Mouse (Mus musculus) regulatory T cell (primary cell): Measurements from ENCODE around the gene Abl1.

ENCODE experiments used
- in situ Hi-C: fragments of 300-600 bp; cut with MboI, MseI; formaldehyde crosslinking; loops from one replicate; pipeline ENCODE4 v1.15.1; 2025; ENCODE audit warnings: high pct_unique_total_duplicates

Gene Abl1

DNA sequence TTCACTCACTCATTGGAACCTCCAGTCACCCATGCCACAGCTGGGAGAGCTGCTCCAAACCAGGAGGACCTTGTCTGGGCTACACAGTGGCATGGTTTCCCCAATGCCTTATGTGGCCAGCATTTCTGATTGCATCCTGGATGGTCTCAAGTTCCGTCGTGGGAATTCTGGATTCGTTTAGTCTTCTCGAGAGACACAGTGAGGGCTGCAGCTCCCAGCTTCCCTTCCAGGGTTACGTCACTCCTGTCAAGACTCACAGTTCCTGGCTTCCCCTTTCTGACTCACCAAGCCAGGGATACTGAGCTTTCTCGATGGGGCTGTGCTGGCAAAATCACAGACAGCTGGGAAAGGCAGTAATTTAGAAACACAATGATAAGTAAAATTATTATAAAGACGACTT is 54.0 kb downstream of the Abl1 start:
- in situ Hi-C loops, result no loop called here

DNA sequence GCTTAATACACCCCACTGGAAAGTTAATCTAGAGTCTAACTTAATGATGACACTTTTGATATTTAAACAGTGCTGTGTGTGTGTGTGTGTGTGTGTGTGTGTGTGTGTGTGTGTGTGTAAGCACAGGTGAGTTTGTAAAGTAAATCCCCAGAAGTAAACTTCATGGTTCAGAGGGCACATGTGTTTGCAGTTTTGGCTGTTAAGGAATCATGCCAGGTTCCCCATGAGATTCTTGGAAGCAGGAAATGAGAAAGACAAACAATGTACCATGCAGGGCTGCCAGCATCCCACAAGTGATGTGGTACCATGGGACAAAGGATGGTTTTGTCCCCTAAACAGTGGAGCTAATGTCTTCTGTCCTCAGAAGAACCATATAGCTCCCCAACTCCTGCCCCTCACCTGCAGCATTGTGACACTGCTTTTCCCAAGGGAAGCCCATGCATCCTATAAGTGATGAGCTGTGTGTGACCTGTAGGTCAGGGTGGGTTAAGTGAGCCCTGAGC is 57.6 kb downstream of the Abl1 start:
- in situ Hi-C loops, result no loop called here

DNA sequence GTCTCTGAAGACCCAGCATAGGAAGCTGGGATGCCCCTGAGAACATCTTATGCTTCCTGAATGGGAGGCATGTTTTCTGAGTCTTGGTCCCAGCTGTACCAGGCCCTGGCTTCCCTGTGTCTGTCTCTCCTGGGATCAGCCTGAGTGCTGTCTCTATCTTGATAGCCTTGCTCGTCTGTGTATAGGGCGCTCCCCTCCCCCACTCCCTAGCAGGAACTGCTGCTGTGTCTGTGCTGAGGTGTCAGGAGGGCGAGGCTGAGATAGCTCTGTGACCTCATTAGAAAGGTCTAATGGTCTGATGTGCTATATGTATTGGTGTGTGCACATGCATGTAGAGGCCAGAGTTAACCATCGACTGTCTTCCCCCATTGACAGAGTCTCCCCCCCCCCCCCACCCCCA is 58.7 kb downstream of the Abl1 start:
- in situ Hi-C loops, result no loop called here

DNA sequence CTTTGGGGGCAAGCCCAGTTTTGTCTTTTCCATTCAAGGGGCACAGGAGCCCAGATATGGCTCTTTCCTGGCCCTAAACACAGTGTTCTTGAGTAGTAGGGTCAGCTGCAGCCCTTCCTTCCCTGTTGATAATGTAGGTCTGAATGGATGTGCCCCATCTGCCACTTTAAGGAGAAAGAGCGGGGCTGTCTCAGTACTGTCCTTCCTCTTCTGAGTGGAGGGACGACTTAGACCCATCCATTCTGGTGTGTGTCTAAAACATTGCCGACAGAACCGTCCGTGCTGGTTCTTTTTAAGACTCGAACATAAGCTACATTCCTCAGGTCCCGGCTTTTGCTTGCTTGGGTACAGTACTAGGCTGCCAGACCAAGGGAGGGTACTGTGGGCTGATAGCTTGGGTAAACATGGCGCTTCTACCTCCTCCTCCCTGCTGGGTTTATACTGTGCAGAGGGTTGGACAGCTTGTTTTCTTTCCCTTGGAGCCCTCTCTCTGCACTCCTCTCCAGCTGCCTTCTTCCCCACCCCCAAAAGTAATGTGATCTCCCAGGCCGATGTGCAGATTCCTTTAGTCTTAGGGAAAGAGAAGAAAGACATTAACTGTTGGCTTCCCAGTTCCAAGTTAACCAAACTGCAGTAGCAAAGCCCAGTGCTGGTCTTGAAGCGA is 61.0 kb downstream of the Abl1 start:
- in situ Hi-C loops, result no loop called here

DNA sequence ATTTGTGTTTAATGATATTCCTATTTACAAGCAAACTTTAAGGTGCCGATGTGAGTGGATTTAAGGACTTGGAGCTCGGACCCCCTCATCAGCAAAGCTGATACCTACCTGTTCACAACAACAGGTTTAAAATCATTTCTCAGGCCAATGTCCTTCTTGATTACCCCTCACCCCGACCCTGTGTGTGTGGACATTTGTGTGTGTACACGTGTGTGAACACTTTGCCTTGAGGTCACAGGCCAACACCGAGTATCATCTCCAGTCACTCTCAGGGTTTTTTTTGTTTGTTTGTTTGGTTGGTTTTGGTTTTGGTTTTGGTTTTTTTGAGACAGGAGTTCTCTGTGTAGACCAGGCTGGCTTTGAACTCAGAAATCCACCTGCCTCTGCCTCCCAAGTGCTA is 62.0 kb downstream of the Abl1 start:
- in situ Hi-C loops, result no loop called here

DNA sequence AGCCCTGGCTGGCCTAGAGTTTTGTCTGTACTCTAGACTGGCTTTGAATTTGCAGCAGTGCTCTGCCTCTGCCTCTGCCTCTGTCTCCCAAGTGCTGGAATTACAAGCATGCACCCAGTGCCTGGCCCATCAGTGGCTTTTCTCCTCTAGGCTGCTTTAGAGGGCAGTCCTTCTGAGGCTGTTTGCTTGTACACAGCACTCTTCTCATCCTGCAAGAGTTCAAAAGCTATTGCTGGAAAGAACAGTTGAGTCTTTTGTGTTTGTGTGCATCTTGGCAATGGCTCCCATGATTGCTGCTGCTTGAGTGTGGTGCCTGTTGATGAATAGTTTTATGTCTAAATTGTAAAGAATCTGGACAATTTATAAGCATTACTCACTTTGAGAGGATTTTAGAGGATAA is 69.3 kb downstream of the Abl1 start:
- in situ Hi-C loops, result no loop called here

DNA sequence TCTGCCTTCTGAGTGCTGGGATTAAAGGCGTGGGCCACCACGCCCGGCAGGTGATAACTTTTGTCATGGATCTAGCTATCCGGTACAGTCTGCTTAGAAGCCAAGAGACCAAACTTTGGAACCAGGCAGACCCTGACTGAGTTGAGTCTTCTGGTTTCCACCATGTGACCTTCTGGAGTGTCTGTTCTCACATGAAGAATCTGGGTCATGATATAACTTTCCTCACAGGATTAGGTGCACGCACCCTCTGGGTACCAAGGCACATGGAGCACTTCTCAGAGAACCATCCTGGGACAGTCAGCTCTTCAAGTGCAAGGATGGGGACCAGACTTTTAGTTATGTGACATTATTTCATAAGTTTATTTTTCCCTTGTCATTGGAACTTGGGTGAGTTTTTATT is 70.8 kb downstream of the Abl1 start:
- in situ Hi-C loops, result no loop called here

DNA sequence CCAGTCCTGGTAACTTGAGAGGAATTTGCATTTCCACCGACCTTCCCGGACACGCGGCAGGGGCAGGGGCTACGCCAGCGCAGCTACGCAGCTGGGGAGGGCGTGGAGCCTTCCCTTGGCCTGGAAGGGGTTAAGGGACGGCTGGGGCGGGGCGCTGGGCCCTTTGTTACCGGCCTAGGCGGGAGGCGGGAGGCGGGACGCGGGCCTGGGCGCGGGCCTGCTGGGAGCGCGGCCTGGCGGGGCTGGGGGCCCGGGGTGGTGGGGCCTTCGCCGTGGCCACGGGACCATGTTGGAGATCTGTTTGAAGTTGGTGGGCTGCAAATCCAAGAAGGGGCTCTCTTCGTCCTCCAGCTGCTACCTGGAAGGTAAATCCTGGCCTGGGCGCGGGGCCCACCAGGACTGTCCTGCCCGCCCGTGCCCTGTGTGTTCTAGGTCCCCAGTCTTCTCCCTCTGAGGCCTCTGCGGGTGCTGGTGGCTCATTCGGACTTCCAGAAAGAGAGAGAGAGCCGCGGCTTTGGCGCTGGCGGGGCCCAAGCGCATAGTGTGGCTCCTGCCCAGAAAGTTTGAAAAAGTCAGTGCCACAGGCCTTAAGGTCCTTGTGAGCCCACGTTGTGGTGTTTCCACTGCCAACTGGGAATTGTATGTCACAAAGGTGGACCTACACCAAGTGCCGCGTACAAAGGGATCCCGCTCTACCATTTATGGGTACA is 71.7 kb downstream of the Abl1 start:
- in situ Hi-C loops, result no loop called here

DNA sequence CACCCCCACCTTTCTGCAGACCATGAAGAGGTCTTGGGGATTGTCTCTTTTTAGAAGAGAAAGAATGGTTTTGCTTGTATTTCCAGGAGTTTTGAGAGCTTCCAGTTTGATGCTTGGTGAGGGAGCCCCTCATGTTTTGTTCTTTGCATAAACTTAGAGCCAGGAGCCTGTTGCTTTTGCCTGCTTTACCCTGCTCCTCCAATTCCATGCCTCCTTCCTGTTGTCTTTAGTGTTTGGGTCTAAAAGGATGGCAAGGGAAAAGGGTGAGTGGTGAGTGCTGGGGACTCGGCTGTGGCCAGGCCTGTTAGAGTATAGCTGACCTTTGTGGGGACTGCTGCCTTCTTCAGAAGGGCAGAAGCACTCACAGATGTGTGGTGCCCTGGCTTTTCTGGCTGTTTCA is 72.3 kb downstream of the Abl1 start:
- in situ Hi-C loops, result no loop called here

DNA sequence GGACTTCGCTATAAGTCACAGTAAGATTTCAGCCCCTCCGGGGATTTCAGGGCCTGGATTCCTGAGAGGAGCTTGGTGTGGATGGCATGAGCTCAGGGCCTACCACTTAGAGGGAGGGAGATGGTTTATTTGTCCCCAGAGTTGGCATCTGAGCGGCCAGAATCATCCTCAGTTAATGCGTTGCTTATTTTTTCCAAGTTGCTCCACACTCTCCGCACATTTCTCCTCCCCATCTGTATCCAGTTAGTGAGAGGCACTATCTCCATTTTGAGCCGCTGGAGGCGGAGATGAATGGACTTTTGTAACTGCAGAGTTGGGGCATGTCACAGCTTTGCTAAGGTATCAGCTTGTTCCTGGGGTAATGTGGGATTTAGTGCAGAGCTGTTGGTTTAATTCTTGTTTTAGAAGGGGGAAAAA is 72.9 kb downstream of the Abl1 start:
- in situ Hi-C loops, result no loop called here

DNA sequence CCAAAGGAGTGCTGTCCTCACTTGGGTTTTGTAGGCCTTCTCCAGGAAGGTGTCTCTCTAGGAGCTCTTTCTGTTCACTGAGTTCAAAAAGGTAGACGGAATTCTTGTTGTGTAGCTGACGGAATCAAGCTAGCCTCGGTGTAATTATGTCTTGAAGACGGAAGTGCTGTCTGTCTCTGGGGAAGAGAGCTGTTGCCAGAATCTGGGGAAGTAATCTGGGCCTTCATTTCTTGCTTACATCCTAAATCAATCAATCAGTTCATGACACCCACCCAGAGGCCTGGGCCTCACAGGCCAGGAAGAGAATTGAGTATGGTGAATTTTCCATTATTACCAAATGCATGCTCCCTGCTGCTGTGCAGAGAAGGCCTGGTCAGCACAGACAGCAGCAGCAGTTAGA is 73.4 kb downstream of the Abl1 start:
- in situ Hi-C loops, result no loop called here

DNA sequence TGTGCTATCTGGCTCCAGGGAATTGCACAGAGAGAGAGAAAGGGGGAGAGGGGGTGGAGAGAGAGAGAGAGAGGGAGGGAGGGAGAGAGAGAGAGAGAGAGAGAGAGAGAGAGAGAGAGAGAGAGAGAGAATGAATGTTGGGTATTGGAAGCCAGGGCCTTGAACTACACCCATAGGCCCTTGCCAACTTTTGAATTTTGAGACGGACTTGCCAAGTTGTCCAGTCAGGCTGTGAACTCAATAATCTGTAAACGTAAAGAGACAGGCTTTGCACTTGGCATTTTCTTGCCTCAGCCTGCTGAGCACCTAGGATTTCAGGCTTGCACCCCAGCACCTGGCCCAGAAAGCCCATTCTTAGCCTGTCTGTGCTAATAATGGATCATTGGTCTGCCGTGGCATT is 74.0 kb downstream of the Abl1 start:
- in situ Hi-C loops, result no loop called here

DNA sequence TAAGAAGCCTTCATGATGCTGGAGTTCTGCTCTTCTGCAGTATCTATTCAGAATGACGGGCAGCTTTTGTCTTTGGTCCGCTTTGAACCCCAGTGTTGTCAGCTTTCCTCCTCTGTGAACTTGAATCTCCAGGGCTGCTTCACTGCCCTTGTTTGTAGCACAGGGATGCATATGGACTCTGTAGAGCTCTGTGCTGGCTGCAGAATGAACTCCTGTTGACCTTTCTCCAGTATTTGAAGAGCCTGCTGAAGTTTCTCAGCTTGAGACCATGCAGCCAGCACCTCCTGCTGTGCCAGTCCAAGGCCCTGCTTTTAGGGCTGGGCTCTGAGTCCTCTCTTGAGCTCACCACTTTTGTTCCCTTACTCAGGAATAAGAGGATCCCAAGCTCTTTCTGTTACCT is 74.7 kb downstream of the Abl1 start:
- in situ Hi-C loops, result no loop called here

DNA sequence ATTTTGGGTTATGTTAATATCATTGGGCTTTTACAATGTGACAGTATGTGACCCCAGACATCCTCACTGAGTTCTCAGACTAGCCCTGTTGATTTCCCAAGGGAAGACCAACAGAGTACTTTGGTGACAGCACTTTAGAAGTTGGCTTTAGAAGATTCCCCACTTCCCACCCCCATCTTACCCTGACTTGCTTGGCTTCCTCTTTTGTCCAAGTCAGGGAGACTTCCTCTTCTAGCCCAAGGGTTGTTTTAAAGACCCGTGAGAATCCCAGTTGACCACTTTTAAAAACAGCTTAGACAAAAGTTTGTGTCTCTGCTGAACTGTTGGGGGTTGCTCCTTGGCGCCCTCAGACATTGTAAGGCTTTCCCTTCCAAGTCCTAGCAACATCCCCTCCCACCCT is 75.1 kb downstream of the Abl1 start:
- in situ Hi-C loops, result no loop called here

DNA sequence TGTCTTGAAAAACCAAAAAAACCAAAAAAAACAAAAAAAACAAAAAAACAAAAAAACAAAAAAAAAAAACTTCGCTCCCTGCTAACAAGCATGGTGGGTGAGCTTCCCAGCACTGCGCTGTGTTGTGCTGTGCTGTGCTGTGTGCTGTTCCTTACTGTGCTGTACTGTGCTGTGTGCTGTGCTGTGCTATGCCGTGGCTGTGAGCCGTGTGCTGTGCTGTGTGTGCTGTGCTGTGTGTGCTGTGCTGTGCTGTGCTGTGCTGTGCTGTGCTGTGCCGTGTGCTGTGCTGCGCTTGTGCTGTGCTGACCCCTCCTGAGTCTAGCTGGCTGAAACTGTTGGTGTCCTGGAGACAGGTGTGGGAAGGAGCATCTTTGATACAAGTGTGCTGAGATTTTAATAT is 78.9 kb downstream of the Abl1 start:
- in situ Hi-C loops, result no loop called here

DNA sequence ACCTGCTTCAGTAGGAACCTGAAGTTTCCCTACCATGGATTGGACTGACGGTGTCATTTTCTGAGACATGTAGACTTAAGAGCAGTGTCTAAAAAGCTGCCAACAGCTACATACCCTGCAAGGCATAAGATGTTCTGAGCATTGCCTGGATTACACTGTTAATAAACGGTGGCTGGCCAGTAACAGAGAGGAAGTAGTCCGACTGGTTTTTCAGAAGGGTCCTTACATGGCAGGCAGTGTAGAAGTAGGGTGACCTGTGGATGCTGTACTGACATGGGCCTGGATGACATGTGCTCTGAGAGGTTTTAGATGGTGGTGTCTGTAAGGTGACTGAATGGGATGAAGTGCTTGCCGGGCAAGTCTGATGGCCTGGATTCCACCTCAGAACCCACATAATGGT is 79.6 kb downstream of the Abl1 start:
- in situ Hi-C loops, result no loop called here

DNA sequence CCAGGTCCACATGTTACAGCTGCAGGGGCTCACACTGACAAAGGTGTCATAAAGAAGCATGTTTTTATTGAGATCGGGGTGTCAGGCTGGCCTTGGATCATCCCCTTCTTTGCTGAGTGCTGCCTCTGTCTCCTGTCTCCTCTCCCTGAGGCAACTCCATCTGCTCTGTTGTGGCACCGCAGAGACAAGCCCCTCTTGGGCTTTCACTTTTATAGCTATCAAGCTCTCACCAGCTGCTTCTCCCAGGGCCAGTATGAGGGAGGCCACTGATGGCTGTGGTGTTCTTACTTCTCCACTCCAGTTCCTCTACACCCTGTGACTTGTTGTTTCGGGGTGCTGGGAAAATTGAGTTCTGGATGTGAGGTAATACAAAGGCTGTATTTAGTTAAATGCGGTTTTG is 80.9 kb downstream of the Abl1 start:
- in situ Hi-C loops, result no loop called here

DNA sequence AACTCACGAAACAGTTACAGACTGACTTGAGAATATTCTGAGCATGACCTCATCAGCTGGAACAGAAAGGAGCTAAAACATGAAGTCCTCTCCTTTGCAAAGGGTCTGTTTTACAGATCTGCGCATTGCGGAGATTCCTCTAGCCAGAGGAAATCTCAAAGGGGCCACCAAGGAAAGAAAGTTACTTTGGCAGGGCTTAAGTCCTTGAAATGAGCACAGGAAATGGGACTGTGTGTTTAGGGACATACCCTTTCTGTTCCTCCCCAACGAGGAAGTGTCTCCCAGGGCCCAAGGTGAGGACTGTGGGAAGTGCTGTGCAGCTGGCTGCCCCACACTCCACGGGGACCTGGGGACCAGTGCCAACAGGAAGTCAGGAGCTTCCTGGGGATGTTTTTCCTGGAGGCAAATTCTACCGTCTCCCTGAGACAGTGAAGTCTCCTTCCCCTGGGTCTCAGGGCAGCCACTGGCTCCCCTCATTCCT is 81.5 kb downstream of the Abl1 start:
- in situ Hi-C loops, result no loop called here

DNA sequence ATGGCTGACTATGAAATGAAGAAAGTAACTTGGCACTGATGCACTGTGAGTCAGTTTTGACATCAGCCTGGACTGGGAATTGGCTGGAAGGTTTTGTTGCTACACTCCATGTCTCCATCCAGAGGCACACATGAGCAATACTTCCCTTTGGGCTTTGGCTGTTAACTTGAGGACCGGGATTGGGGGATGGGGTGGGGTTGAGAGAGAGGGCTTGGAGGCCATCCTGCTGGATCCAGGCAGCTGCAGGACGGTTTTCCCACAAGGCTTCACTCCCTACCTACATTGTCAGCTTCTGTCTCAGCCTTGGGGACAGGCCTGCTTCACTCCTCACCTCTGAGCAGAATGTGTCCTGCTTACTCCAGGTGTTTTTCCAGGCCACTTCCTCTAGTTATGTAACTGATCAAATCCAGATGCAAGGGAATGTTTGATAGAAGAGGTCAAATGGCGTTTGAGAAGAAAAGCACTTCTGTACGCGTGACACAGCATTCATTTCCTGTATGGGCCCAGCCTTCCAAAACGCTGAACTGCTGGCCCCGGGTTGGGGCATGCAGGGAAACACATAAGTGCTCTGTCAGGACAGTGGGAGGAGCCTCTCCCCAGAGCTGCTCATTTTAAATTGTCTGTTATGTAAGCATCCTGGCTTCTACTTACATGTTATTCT is 82.7 kb downstream of the Abl1 start:
- in situ Hi-C loops, result no loop called here

DNA sequence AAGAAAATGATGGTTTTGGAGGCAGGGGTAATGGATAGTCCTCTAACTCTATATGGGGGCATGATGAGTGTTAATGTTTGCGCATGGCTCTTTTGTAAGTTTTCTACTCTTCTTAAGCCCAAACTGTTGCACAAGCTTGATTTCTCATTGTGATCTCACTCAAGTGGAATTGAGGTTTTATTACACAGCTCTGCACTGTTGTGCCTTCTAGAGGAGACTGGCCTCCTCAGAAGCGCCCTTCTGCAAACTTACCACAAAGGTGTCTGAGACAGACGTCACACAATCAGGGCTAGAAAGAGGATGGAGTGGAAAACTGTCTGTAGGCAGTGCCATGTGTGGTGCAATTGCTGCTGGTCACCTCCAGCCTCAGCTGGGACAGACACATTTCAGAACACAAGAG is 88.3 kb downstream of the Abl1 start:
- in situ Hi-C loops, result no loop called here

DNA sequence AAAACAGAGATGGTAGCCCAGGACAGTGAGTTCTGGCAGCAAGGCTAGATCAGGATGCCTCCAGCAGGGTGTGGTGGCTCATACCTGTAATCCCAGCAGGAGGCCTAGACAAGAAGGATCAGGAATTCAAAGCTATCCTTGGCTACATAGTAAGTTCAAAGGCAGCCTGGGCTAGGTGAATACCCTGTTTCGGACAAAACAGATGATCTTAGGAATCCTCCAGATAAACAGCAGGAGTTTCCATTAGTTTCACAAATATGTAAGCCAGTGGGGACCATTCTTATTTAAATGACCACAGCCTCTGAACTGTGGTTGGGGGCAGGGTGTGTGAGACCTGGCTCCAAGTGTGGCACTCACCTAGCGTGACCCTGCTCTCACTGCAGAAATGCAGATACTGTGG is 91.1 kb downstream of the Abl1 start:
- in situ Hi-C loops, result no loop called here

DNA sequence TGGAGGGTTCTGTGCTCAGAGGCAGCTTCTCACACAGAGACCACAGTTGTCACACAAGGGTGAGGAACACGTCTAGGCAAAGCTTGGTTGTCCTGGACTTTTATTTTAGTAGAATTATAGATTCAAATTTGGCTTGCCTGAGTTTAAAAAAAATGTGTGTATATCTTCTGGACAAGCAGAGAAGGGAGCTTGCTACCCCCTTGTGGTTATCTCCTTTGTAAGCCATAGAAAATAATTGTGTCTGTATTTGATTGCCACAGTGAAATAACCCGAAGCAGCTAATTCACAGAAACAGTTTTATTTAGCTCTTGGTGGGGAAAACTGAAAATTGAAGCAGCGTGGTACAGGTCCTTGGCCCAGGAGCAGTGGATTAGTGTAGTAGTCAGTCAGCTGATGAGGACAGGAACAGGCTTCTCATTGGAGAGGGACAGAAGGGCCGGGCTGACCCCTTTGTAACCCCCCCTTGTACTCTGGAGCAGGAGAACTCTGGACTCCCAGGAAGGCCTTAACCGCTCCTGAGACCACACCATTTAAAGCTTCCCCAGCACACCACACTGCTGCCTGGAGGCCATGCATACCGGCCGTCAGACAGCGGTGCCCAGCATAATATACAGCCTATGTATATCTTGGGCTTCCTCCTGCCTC is 94.9 kb downstream of the Abl1 start:
- in situ Hi-C loops, result no loop called here
